Comparison of ENCODE assay signal across 14 mouse cellular contexts in genomic region chr12:5245207-5245597, GRCm38 (mm10).
A peak's percentile ranks its signal among the peaks of the same experiment; 100 is the strongest.
DNase-seq lines count a peak whose midpoint lies in the region; ATAC-seq and TF ChIP-seq lines count a peak whose summit lies in the region.
"Had no signal": no experiment of that assay in that cellular context is flagged by ENCODE, and none has a peak within 500 bp of the region (broad histone marks: within the 10 kb centered on the region; RNA-seq: fewer than 3 reads in every experiment).

No protein-coding gene starts in this region.

- TF ChIP-seq POLR2A in cerebellum, adult 2 months (IDR thresholded peaks at IDR 0.05; ENCODE audit: borderline replicate concordance, insufficient read depth, low read length), result no peak

- no peaks in the 10 kb centered on the region for H3K9me3 ChIP-seq in hindbrain, embryonic 16.5 days (ENCODE audit: control insufficient read depth, low read length)
- H3K9me3 ChIP-seq in hindbrain, embryonic 14.5 days (ENCODE audit: control insufficient read depth, low read length), result no peaks in the 10 kb centered on the region

- H3K9ac ChIP-seq in hindbrain, embryonic 16.5 days (ENCODE audit: low read depth, low read length), result no peak overlapping the region
- no peak overlapping the region for H3K9ac ChIP-seq in hindbrain, embryonic 14.5 days

- H3K4me1 ChIP-seq in cerebellum, adult 2 months (ENCODE audit: control insufficient read depth, insufficient read depth, low read length), result peaks cover 38% of the 10 kb centered on the region
- H3K4me1 ChIP-seq in hindbrain, embryonic 16.5 days (ENCODE audit: control insufficient read depth, insufficient read depth, low read depth, low read length), result peaks cover 31% of the 10 kb centered on the region
- H3K4me1 ChIP-seq in hindbrain, embryonic 14.5 days (replicated peaks; ENCODE audit: control insufficient read depth, insufficient read depth, low read length), result peaks cover 11% of the 10 kb centered on the region

- peak; percentile 32 to 50 for DNase-seq in cerebellum, adult 2 months
- DNase-seq in cerebellum, adult 11 months, result no peak
- DNase-seq in hindbrain, embryonic 14.5 days (ENCODE audit: low spot score), result no peak
- DNase-seq in testis, postnatal 14 days (ENCODE audit: low spot score), result peak; percentile 15
- no peak for DNase-seq in testis, postnatal 10 days (ENCODE audit: low spot score)
- peak; percentile 87 for DNase-seq in skeletal muscle tissue, adult 2 months (ENCODE audit: low read depth, low spot score)
- DNase-seq: embryo, embryonic 11 days; kidney, adult 11 months; kidney, postnatal 4 days; right cerebral cortex, adult 18-20 months; thymus, postnatal 36 days had no signal

- ATAC-seq in hindbrain, embryonic 16.5 days, result peak; percentile 66
- no peak for ATAC-seq in hindbrain, embryonic 14.5 days (ENCODE audit: low FRiP score)
- ATAC-seq in inflammation-experienced regulatory T-cells, adult 6 months, result no peak

- WGBS in cerebellum, adult 2 months, result 75% methylated on average over 4 of the region's 4 CpGs
- 33% methylated on average over 4 of the region's 4 CpGs for WGBS in hindbrain, embryonic 16.5 days
- 42% methylated on average over 4 of the region's 4 CpGs for whole genome bisulfite sequencing in hindbrain, embryonic 14.5 days

- H3K4me3 ChIP-seq in cerebellum, adult 2 months (replicated peaks; ENCODE audit: insufficient read depth, low read depth, low read length), result no peak overlapping the region
- H3K4me3 ChIP-seq in hindbrain, embryonic 16.5 days (ENCODE audit: low read length), result no peak overlapping the region
- no peak overlapping the region for H3K4me3 ChIP-seq in hindbrain, embryonic 14.5 days (replicated peaks; ENCODE audit: low read length)

- H3K27me3 ChIP-seq in cerebellum, adult 2 months (ENCODE audit: control insufficient read depth, insufficient read depth, low read length), result no peaks in the 10 kb centered on the region
- no peaks in the 10 kb centered on the region for H3K27me3 ChIP-seq in hindbrain, embryonic 16.5 days (replicated peaks; ENCODE audit: control insufficient read depth, insufficient read depth, low read length)
- no peaks in the 10 kb centered on the region for H3K27me3 ChIP-seq in hindbrain, embryonic 14.5 days (ENCODE audit: control insufficient read depth, insufficient read depth, low read length)

- H3K36me3 ChIP-seq in hindbrain, embryonic 16.5 days (ENCODE audit: control insufficient read depth, insufficient read depth, low read length), result no peaks in the 10 kb centered on the region
- H3K36me3 ChIP-seq in hindbrain, embryonic 14.5 days (replicated peaks; ENCODE audit: control insufficient read depth, insufficient read depth), result no peaks in the 10 kb centered on the region

- H3K4me2 ChIP-seq in hindbrain, embryonic 16.5 days (ENCODE audit: low read length), result no peak overlapping the region
- no peak overlapping the region for H3K4me2 ChIP-seq in hindbrain, embryonic 14.5 days (replicated peaks)

- no peak for TF ChIP-seq CTCF in cerebellum, adult 2 months (IDR thresholded peaks at IDR 0.05; ENCODE audit: borderline replicate concordance, insufficient read depth, low read depth, low read length)

- no peak overlapping the region for H3K27ac ChIP-seq in cerebellum, adult 2 months (ENCODE audit: insufficient read depth, low read length)
- no peak overlapping the region for H3K27ac ChIP-seq in hindbrain, embryonic 16.5 days (ENCODE audit: low read depth, low read length)
- no peak overlapping the region for H3K27ac ChIP-seq in hindbrain, embryonic 14.5 days
- H3K27ac ChIP-seq: macrophage had no signal

Comparison
In these comparisons a context has a peak if more than half of its experiments do, and no peak if none do; other contexts are left out.
1. DNase-seq: peak in cerebellum, adult 2 months (2 of 2), testis, postnatal 14 days (single experiment) and skeletal muscle tissue, adult 2 months (single experiment); none in cerebellum, adult 11 months (single experiment), hindbrain, embryonic 14.5 days (single experiment) and testis, postnatal 10 days (single experiment).